Mouse (Mus musculus): ENCODE data around the gene Cdh12.

GRCm38 (mm10) chr15:20696229-20696628 lies 247.2 kb downstream of the Cdh12 start:
- TF ChIP-seq GATA1 (IDR thresholded peaks at IDR 0.05; ENCODE audit: borderline replicate concordance, low read length) (no peak), FLI1 (IDR thresholded peaks at IDR 0.05; ENCODE audit: low read length) (no peak)
